Mouse (Mus musculus): ENCODE data around the gene Cela3a. TPM values are rescaled to one million over a fixed set of nuclear protein-coding genes. Genes with fewer than 3 reads are reported as not detected.

Gene Cela3a
- polyA plus RNA-seq, 1 experiment from 2014 or later, result not detected

DNA sequence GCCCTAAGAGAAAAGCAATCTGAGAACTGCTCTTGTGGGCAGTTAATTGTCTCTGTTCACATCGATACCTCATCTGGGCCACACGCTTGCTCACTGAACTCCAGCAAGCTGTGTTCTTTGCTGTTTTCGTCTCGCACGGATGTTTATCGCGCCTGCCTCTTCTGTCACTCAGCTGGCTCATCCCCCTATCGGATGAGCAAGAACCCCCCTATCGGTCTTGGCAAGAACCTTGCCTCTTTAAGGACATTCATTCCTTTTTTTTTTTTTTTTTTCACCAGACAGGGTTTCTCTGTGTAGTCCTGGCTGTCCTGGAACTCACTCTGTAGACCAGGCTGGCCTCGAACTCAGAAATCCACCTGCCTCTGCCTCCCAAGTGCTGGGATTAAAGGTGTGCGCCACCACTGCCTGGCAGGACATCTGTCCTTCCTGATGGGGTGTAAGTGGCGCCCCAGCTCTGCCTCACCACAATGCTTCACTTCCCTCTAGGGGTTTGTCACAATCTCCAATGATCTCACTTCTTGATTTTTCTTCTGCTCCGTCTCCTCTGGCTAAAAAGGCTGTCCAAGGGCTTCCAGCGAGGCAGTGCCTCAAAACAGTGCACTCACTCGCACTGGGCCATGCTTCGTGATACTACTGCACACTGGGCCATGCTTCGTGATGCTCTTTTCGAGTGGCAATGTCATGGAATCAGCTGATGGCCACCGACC, 44.1 kb downstream of the Cela3a start:
- ATAC-seq (ENCODE audit: low FRiP score), result no peak
- H3K4me2 ChIP-seq, result no peak overlapping the region
- H3K4me1 ChIP-seq (replicated peaks), result peaks cover 8% of the 10 kb centered on the region
- H3K9ac ChIP-seq, result no peak overlapping the region
- H3K27ac ChIP-seq, result no peak overlapping the region
- H3K4me3 ChIP-seq, result no peak overlapping the region
- no peaks in the 10 kb centered on the region for H3K27me3 ChIP-seq
- H3K36me3 ChIP-seq, result no peaks in the 10 kb centered on the region
- WGBS, result 87% methylated on average over 19 of the region's 19 CpGs
- H3K9me3 ChIP-seq, result no peaks in the 10 kb centered on the region

DNA sequence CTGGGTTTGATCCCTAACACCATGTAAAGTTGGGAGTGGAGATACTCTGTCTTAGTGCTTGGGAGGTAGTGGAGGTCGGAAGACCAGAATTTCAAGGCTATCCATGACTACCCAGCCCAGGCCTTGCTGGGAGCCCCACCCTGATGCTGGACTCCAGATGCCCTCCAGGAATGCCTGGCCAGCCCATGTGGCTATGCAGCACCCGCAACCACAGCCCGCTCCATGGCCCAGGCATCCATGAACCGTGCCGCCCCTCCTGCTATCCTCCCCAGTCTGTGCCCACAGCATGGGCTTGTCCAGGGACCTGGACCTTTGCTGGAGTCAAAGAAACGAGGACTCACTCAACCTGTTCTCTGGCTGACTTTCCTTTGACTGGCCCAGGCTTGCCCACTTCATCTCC, 44.8 kb downstream of the Cela3a start:
- H3K36me3 ChIP-seq, result no peaks in the 10 kb centered on the region
- no peaks in the 10 kb centered on the region for H3K9me3 ChIP-seq
- H3K27ac ChIP-seq, result no peak overlapping the region
- peaks cover 2% of the 10 kb centered on the region for H3K4me1 ChIP-seq (replicated peaks)
- H3K9ac ChIP-seq, result no peak overlapping the region
- H3K4me2 ChIP-seq, result no peak overlapping the region
- H3K27me3 ChIP-seq, result 0 out of 2 replicates have a peak, but pooled peaks cover 3% of the 10 kb centered on the region
- 88% methylated on average over 6 of the region's 6 CpGs for WGBS
- H3K4me3 ChIP-seq, result no peak overlapping the region
- no peak for ATAC-seq (ENCODE audit: low FRiP score)

DNA sequence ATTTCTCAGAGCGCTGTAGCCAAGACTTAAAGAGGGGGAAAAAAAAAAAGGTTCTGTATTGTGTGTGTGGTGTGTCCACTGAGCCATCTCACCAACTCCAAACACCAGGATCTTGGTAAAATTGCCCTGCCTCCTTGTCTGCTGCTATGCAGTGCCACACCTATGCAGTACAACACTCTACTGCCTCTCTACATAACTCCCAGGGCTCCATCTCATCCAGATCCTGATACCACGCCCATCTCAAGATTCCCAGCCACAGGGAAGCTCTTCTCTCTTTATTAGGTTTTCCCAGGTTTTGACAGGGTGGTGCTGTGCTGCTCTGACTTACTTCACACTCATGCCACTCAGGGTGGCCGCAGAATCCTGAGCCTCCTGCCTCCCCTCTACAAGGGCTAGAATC, 48.6 kb downstream of the Cela3a start:
- H3K4me3 ChIP-seq, result no peak overlapping the region
- H3K4me2 ChIP-seq, result no peak overlapping the region
- no peak overlapping the region for H3K9ac ChIP-seq
- no peak for ATAC-seq (ENCODE audit: low FRiP score)
- no peaks in the 10 kb centered on the region for H3K36me3 ChIP-seq
- 77% methylated on average over 3 of the region's 3 CpGs for WGBS
- H3K9me3 ChIP-seq, result no peaks in the 10 kb centered on the region
- H3K27ac ChIP-seq, result no peak overlapping the region
- 0 out of 2 replicates have a peak, but pooled peaks cover 4% of the 10 kb centered on the region for H3K27me3 ChIP-seq
- peaks cover 4% of the 10 kb centered on the region for H3K4me1 ChIP-seq (replicated peaks)

DNA sequence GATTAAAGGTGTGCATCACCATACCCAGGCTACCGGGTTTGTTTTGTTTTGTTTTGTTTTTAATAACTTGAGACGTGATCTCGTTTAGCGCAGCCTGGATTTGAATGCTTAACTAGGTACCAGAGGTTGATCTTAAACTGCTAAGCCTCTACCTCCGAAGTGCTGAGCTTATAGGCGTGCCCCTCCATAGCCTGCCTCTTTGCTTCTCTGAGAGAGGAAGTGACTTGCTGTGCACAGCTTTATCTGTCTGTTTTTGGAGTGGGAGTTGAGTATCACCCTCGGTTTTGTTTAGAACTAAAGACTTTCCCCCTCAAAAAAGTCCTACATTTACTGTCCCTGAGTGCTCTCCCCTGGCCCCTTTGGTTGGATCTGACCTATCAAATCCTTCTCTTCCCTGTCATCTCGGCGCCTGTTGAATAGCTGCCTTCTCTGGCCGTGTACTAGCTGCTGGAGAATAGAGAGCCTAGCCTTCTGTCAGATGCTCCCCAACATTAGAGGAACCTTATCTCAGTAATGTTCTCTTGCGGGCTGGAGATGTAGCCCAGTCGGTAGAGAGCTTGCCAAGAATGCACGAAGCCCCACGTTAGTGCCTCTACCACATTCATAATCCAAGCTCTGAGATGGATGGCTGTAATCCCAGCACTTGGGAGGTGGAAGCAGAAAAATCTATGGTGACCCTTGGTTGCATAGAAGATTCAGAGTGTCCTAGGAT, 51.1 kb downstream of the Cela3a start:
- no peak for ATAC-seq (ENCODE audit: low FRiP score)
- Histone ChIP-seq H3K4me2 (no peak overlapping the region), H3K4me1 (replicated peaks) (peaks cover 25% of the 10 kb centered on the region), H3K36me3 (no peaks in the 10 kb centered on the region), H3K9ac (0 out of 2 replicates have a peak overlapping the region, but pooled peaks have one; percentile 1), H3K9me3 (no peaks in the 10 kb centered on the region), H3K27ac (no peak overlapping the region), H3K4me3 (peak overlapping the region; percentile 98; the same call in 1 of the 2 replicates), H3K27me3 (0 out of 2 replicates have a peak, but pooled peaks cover 4% of the 10 kb centered on the region)
- 59% methylated on average over 14 of the region's 14 CpGs for WGBS

DNA sequence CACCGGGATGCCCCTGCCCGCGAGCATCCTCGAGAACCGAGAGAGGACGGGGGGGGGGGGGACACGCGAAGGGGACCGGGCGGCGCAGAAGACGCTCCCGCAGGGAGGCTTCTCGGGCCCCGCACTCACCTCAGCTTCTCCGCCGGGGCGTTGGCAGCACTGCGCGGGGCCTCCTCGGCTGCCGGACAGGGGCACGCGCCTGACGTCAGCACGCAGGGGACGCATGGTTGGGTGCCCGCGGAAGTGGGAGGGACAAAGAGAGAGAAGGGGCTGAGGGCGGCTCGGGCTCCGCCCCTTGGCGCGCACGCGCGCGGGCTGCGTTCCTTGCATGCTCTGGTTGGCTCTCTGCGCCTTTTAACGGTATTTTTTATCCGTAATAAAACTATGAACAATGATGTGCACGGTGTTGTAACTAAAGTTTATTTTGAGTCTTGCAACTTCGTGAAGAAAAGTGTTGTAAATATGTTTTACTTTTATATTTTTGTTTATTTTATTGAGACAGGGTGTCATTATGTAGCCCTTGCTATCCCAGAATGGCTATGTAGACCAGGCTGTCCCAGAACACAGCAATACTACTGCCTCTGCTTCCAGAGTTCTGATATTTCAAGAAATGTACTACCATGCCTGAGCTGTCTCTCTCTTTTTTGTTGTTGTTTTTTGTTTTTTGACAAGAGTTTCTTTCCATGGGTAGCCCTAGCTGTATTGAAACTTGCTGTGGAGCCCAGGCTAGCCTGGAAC, 51.9 kb downstream of the Cela3a start, which contains the start of gene Cdc42:
Gene Cdc42, minus strand, starts transcription at position 204 of the 738 bp plus-strand sequence.
- Histone ChIP-seq H3K9me3 (no peaks in the 10 kb centered on the region), H3K4me3 (peak within 1 kb of the TSS; percentile 98), H3K36me3 (no peaks in the 10 kb centered on the region), H3K27ac (peak within 1 kb of the TSS; percentile 99), H3K4me2 (peak within 1 kb of the TSS; percentile 80), H3K9ac (peak within 1 kb of the TSS; percentile 100), H3K27me3 (0 out of 2 replicates have a peak, but pooled peaks cover 4% of the 10 kb centered on the region), H3K4me1 (replicated peaks) (peaks cover 32% of the 10 kb centered on the region)
- peak; percentile 94 for ATAC-seq (ENCODE audit: low FRiP score)
- WGBS, result under 1% methylated on average over 43 of the region's 44 CpGs

DNA sequence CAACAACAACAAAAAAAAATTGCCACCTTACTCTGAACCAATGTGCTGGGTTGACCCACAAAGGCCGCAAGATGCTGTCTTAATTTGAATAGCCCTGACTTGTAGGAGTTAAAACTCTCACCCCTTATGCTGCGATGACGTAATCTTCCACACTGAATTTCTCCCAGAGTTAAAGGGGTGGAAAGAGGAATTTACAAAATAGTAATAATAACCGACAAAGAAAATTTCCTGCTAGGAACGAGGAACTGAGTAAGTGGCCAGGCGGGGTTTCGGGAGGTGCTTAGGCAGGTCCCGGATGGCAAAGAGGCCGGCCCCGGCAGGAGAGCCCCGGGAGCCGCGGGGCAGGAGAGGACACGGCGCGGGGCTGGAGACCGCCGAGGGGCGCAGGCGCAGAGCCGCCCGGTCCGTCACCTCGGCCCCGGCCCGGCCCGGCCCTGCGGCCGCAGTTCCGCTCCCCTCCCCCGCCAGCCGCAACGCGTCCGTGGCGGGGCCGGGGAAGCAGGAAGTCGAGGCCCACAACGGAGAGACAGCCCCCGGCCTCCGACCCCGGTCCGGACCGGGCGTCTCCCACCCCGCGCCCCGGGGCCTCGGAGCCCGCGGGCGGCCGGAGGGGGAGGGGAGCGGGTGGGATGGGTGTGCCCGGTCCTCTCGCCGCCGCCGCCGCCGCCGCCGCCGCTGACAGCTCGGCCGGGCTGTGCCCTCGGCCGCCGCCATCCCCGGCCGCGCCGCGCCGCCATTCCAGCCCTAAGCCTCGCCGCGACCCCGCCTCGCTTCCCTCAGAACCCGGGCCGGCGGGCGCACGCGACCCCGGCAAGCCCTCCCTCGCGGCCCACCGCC, 52.7 kb downstream of the Cela3a start:
- WGBS, result 0% methylated on average over 54 of the region's 90 CpGs
- H3K9me3 ChIP-seq, result no peaks in the 10 kb centered on the region

More for the DNA sequence above, 52.7 kb downstream of the Cela3a start:
- H3K27ac ChIP-seq, result peak overlapping the region; percentile 99
- H3K36me3 ChIP-seq, result no peaks in the 10 kb centered on the region
- 0 out of 2 replicates have a peak, but pooled peaks cover 4% of the 10 kb centered on the region for H3K27me3 ChIP-seq
- ATAC-seq (ENCODE audit: low FRiP score), result peak; percentile 77
- peak overlapping the region; percentile 80 for H3K4me2 ChIP-seq
- peak overlapping the region; percentile 100 for H3K9ac ChIP-seq
- H3K4me1 ChIP-seq (replicated peaks), result peaks cover 36% of the 10 kb centered on the region
- peak overlapping the region; percentile 98 for H3K4me3 ChIP-seq

Other genes starting within 250 kb of the Cela3a start
- gene Wnt4, start 132.3 kb downstream of the Cela3a start, polyA plus RNA-seq (2015; fragmentation: Nextera tagmentation; extraction: Ambion mirVana), result 1.2 and 1.5 TPM in 2 replicates
- gene Cdc42, start 52.1 kb downstream of the Cela3a start, polyA plus RNA-seq (2015; fragmentation: Nextera tagmentation; extraction: Ambion mirVana), result 840 and 841 TPM in 2 replicates
- not detected in 2 replicates for gene Cela3b, start 20.7 kb upstream of the Cela3a start, polyA plus RNA-seq (2015; fragmentation: Nextera tagmentation; extraction: Ambion mirVana)
- gene 1700013G24Rik, start 43.5 kb upstream of the Cela3a start, polyA plus RNA-seq (2015; fragmentation: Nextera tagmentation; extraction: Ambion mirVana), result not detected in 2 replicates
- 6.1 and 6.8 TPM in 2 replicates for gene Hspg2, start 59.0 kb upstream of the Cela3a start, polyA plus RNA-seq (2015; fragmentation: Nextera tagmentation; extraction: Ambion mirVana)
- gene Ldlrad2, start 164.8 kb upstream of the Cela3a start, polyA plus RNA-seq (2015; fragmentation: Nextera tagmentation; extraction: Ambion mirVana), result 1.7 TPM in 1 of 2 replicates, not detected in the other
- 66.6 and 68.1 TPM in 2 replicates for gene Usp48, start 184.0 kb upstream of the Cela3a start, polyA plus RNA-seq (2015; fragmentation: Nextera tagmentation; extraction: Ambion mirVana)